Mouse (Mus musculus) gonadal fat pad, adult 2 months (tissue): ENCODE measurements around the gene Nle1. TPM values are rescaled to one million over a fixed set of nuclear protein-coding genes. Genes with fewer than 3 reads are reported as not detected.

Experiments
- DNase-seq: peaks from one replicate; pipeline ENCODE4 v3.0.0-alpha.2; 2012; ENCODE audit warnings: low read depth
- polyA plus RNA-seq: library from polyadenylated mRNA; depleted of rRNA; stranded (reverse); fragments of >200 nt; gene quantifications from 2 replicates; pipeline ENCODE4 v1.2.3, GENCODE M21; 2012; rRNA removed

Nle1 gene
- polyA plus RNA-seq, 1 experiment: 25.7 TPM

- no peak for DNase-seq
Measured at GRCm38 (mm10) chr11:82869506-82870172, 38.6 kb downstream of the Nle1 start.

GRCm38 (mm10) chr11:82867956-82868355, 40.3 kb downstream of the Nle1 start:
- no peak for DNase-seq

- no peak for DNase-seq
Measured at GRCm38 (mm10) chr11:82866850-82867564, 41.2 kb downstream of the Nle1 start.

- DNase-seq: no peak
Measured at GRCm38 (mm10) chr11:82865957-82866356, 42.3 kb downstream of the Nle1 start.

- no peak for DNase-seq
Measured at GRCm38 (mm10) chr11:82863488-82863931, 44.7 kb downstream of the Nle1 start.

- DNase-seq: no peak
Measured at GRCm38 (mm10) chr11:82863059-82863458, 45.2 kb downstream of the Nle1 start.

- no peak for DNase-seq
Measured at GRCm38 (mm10) chr11:82862638-82863037, 45.6 kb downstream of the Nle1 start.

GRCm38 (mm10) chr11:82861558-82861957, 46.7 kb downstream of the Nle1 start:
- DNase-seq: no peak

- DNase-seq: no peak
Measured at GRCm38 (mm10) chr11:82860759-82861158, 47.5 kb downstream of the Nle1 start.

GRCm38 (mm10) chr11:82857307-82857848, 50.8 kb downstream of the Nle1 start:
- no peak for DNase-seq

GRCm38 (mm10) chr11:82856032-82856431, 52.2 kb downstream of the Nle1 start:
- no peak for DNase-seq

GRCm38 (mm10) chr11:82855327-82855973, 52.8 kb downstream of the Nle1 start:
- DNase-seq: no peak

- DNase-seq: no peak
Measured at GRCm38 (mm10) chr11:82854111-82854510, 54.1 kb downstream of the Nle1 start.

GRCm38 (mm10) chr11:82852958-82853357, 55.3 kb downstream of the Nle1 start:
- no peak for DNase-seq

GRCm38 (mm10) chr11:82852540-82852939, 55.7 kb downstream of the Nle1 start:
- DNase-seq: no peak

- DNase-seq: no peak
Measured at GRCm38 (mm10) chr11:82852115-82852514, 56.1 kb downstream of the Nle1 start.

Other genes with a start within 250 kb of the Nle1 start
- gene Cct6b, start 144.1 kb downstream of the Nle1 start, polyA plus RNA-seq: 0.39 and 0.91 TPM in 2 replicates
- 4.1 and 5.0 TPM in 2 replicates for gene Zfp830, start 144.1 kb downstream of the Nle1 start, polyA plus RNA-seq
- gene Lig3, start 127.3 kb downstream of the Nle1 start, polyA plus RNA-seq: 19.4 and 23.3 TPM in 2 replicates
- gene Rffl, start 37.2 kb downstream of the Nle1 start, polyA plus RNA-seq: 18.2 and 22.5 TPM in 2 replicates
- gene Rad51d, start 17.8 kb downstream of the Nle1 start, polyA plus RNA-seq: 19.5 and 22.4 TPM in 2 replicates
- 1.3 and 1.7 TPM in 2 replicates for gene Fndc8, start 16.3 kb downstream of the Nle1 start, polyA plus RNA-seq
- 4.0 and 5.0 TPM in 2 replicates for gene Unc45b, start 2.1 kb upstream of the Nle1 start, polyA plus RNA-seq
- gene Slfn5, start 42.9 kb upstream of the Nle1 start, polyA plus RNA-seq: 16.2 and 18.3 TPM in 2 replicates
- gene Slfn9, start 83.4 kb upstream of the Nle1 start, polyA plus RNA-seq: 0.36 and 0.41 TPM in 2 replicates
- 0.37 and 0.47 TPM in 2 replicates for gene Slfn8, start 112.4 kb upstream of the Nle1 start, polyA plus RNA-seq
- gene Slfn2, start 156.7 kb upstream of the Nle1 start, polyA plus RNA-seq: 4.3 and 5.2 TPM in 2 replicates
- 0.27 and 0.34 TPM in 2 replicates for gene Slfn1, start 208.4 kb upstream of the Nle1 start, polyA plus RNA-seq